In genomic region chr5:130335462-130335861, GRCm38 (mm10) we compare ENCODE assay signal across 19 mouse cellular contexts. TPM values are rescaled to one million over a fixed set of nuclear protein-coding genes. Genes with fewer than 3 reads are reported as not detected.
"Had no signal": no experiment of that assay in that cellular context is flagged by ENCODE, and none has a peak within 500 bp of the region (broad histone marks: within the 10 kb centered on the region; RNA-seq: fewer than 3 reads in every experiment).

No protein-coding gene starts in this region.

- H3K9me3 ChIP-seq: limb, embryonic 12.5 days; liver, embryonic 13.5 days; midbrain, embryonic 15.5 days; neural tube, embryonic 12.5 days had no signal

- ATAC-seq: liver, postnatal 0 days; midbrain, embryonic 15.5 days had no signal

- H3K27ac ChIP-seq: limb, embryonic 12.5 days; liver, embryonic 13.5 days; midbrain, embryonic 15.5 days; neural tube, embryonic 12.5 days had no signal

- DNase-seq: kidney, adult 11 months; kidney, postnatal 10 days; layer of hippocampus, adult 9-11 months; layer of hippocampus, postnatal 36 days; liver; liver, embryonic 13.5 days; liver, postnatal 0 days; thymus, adult 2 months; thymus, postnatal 25 days had no signal

- H3K27me3 ChIP-seq: limb, embryonic 12.5 days; liver, embryonic 13.5 days; midbrain, embryonic 15.5 days; neural tube, embryonic 12.5 days had no signal

- H3K4me3 ChIP-seq: limb, embryonic 12.5 days; liver, embryonic 13.5 days; midbrain, embryonic 15.5 days; neural tube, embryonic 12.5 days had no signal

- H3K4me2 ChIP-seq: limb, embryonic 12.5 days; liver, embryonic 13.5 days; midbrain, embryonic 15.5 days; neural tube, embryonic 12.5 days had no signal

- H3K4me1 ChIP-seq: limb, embryonic 12.5 days; liver, embryonic 13.5 days; neural tube, embryonic 12.5 days had no signal

- H3K9ac ChIP-seq: limb, embryonic 12.5 days; liver, embryonic 13.5 days; liver, postnatal 0 days; midbrain, embryonic 15.5 days; neural tube, embryonic 12.5 days had no signal

RNA-seq across cellular contexts. Expression of gene Caln1, which starts 33.8 kb away (rescaled TPM):
- total RNA-seq: megakaryocyte progenitor cell, adult 5-6 weeks; monocyte, adult 5-6 weeks; neutrophil, adult 5-6 weeks had no signal
- polyA plus RNA-seq: liver, embryonic 13.5 days; lung, embryonic 16.5 days had no signal

RNA-seq across cellular contexts. Expression of gene A330070K13Rik, which starts 49.0 kb away (rescaled TPM):
- total RNA-seq: megakaryocyte progenitor cell, adult 5-6 weeks; monocyte, adult 5-6 weeks; neutrophil, adult 5-6 weeks had no signal
- polyA plus RNA-seq: kidney, embryonic 14.5 days; large intestine, adult 2 months; limb, embryonic 12.5 days; liver, embryonic 13.5 days; liver, postnatal 0 days; lung, embryonic 16.5 days; midbrain, embryonic 15.5 days; neural tube, embryonic 12.5 days; thymus, adult 2 months; urinary bladder, adult 2 months had no signal
